Mouse (Mus musculus) limb, embryonic 11.5 days (tissue): ENCODE results near the gene Cln3. TPM values are rescaled to one million over a fixed set of nuclear protein-coding genes. Genes with fewer than 3 reads are reported as not detected.

Experiments used
- ATAC-seq: fragments of 200-750 bp; cut with Nextera tagmentation; 2 replicates; pipeline ENCODE4 v1.8.0; 2017; ENCODE audit warnings: low read depth; ENCODE audit not compliant: insufficient number of reproducible peaks, low FRiP score, low TSS enrichment
- DNase-seq: peaks from one replicate; pipeline ENCODE4 v3.0.0-alpha.2; 2015; ENCODE audit warnings: low spot score
- H3K27ac ChIP-seq: fragments of 300-500 bp; sonication (generic); replicated peaks from 2 replicates; pipeline ENCODE4 v1.5.1; 2014; ENCODE audit warnings: low read depth, mild to moderate bottlenecking, low read length
- H3K27me3 ChIP-seq: fragments of 300-500 bp; sonication (generic); 2 replicates; pipeline ENCODE4 v1.6.1; 2014; ENCODE audit warnings: mild to moderate bottlenecking, low read length, mixed read lengths; ENCODE audit not compliant: control insufficient read depth, insufficient read depth
- H3K36me3 ChIP-seq: fragments of 300-500 bp; sonication (generic); 2 replicates; pipeline ENCODE4 v1.6.1; 2014; ENCODE audit warnings: mild to moderate bottlenecking, low read length, moderate library complexity, mixed read lengths; ENCODE audit not compliant: control insufficient read depth, insufficient read depth
- H3K4me1 ChIP-seq: fragments of 300-500 bp; sonication (generic); 2 replicates; pipeline ENCODE4 v1.6.1; 2014; ENCODE audit warnings: low read length, mixed read lengths; ENCODE audit not compliant: control insufficient read depth, insufficient read depth
- H3K4me2 ChIP-seq: fragments of 300-500 bp; sonication (generic); 2 replicates; pipeline ENCODE4 v1.6.1; 2014; ENCODE audit warnings: low read depth, mild to moderate bottlenecking, moderate library complexity; ENCODE audit not compliant: severe bottlenecking
- H3K4me3 ChIP-seq: fragments of 300-500 bp; sonication (generic); 2 replicates; pipeline ENCODE4 v1.5.1; 2014; ENCODE audit warnings: low read depth, low read length
- H3K9ac ChIP-seq: fragments of 300-500 bp; sonication (generic); 2 replicates; pipeline ENCODE4 v1.6.1; 2014; ENCODE audit warnings: mild to moderate bottlenecking, low read length
- H3K9me3 ChIP-seq: fragments of 300-500 bp; sonication (generic); 2 replicates; pipeline ENCODE4 v1.6.1; 2016; ENCODE audit warnings: low read length; ENCODE audit not compliant: control insufficient read depth
- WGBS: fragments of 180-500 bp; shearing (Covaris S2); extraction: QIAGEN DNeasy Blood & Tissue Kit; methylation state at CpG from one replicate; pipeline ENCODE4 v1.1.7; 2014; 5-methylcytosine and 5-hydroxymethylcytosine counted together
- polyA plus RNA-seq: library from polyadenylated mRNA; unstranded; fragments of >200 nt; fragmentation: Nextera tagmentation; extraction: Ambion mirVana; gene quantifications from 2 replicates; pipeline ENCODE4 v1.2.1, GENCODE M21; 2014

Gene Cln3
- polyA plus RNA-seq, result 27.9 and 33.6 TPM in 2 replicates

GRCm38 (mm10) chr7:126585717-126586116 lies at the start of gene Cln3:
Cln3 (minus strand) TSS chr7:126585817.
- no peak for DNase-seq
- H3K4me2 ChIP-seq, result no peak within 1 kb of the TSS
- 0 out of 2 replicates have a peak, but pooled peaks cover 3% of the 10 kb centered on the region for H3K4me1 ChIP-seq
- no peaks in the 10 kb centered on the region for H3K9me3 ChIP-seq
- H3K27ac ChIP-seq, result no peak within 1 kb of the TSS
- H3K9ac ChIP-seq, result no peak within 1 kb of the TSS
- H3K27me3 ChIP-seq, result no peaks in the 10 kb centered on the region; the same call in 1 of the 2 replicates
- no peak for ATAC-seq
- no peak within 1 kb of the TSS for H3K4me3 ChIP-seq
- 75% methylated on average over 6 of the region's 6 CpGs for WGBS
- H3K36me3 ChIP-seq, result no peaks in the 10 kb centered on the region

GRCm38 (mm10) chr7:126635375-126635774 lies 49.8 kb upstream of the Cln3 start:
- no peaks in the 10 kb centered on the region for H3K36me3 ChIP-seq
- peaks cover 8% of the 10 kb centered on the region; the same call in 1 of the 2 replicates for H3K4me1 ChIP-seq
- no peaks in the 10 kb centered on the region for H3K27me3 ChIP-seq
- H3K4me2 ChIP-seq, result no peak overlapping the region
- ATAC-seq (no peak), DNase-seq (no peak)
- no peak overlapping the region for H3K27ac ChIP-seq
- no peak overlapping the region for H3K4me3 ChIP-seq
- no peak overlapping the region for H3K9ac ChIP-seq
- no peaks in the 10 kb centered on the region for H3K9me3 ChIP-seq

- Histone ChIP-seq H3K4me1 (peaks cover 10% of the 10 kb centered on the region; the same call in 1 of the 2 replicates), H3K4me3 (no peak overlapping the region), H3K9ac (no peak overlapping the region), H3K27ac (no peak overlapping the region), H3K27me3 (no peaks in the 10 kb centered on the region), H3K4me2 (no peak overlapping the region), H3K36me3 (no peaks in the 10 kb centered on the region), H3K9me3 (no peaks in the 10 kb centered on the region)
- DNase-seq (no peak), ATAC-seq (no peak)
- 45% methylated on average over 2 of the region's 2 CpGs for WGBS
Measured at GRCm38 (mm10) chr7:126632478-126632877, 46.9 kb upstream of the Cln3 start.

GRCm38 (mm10) chr7:126630824-126631518 lies 45.4 kb upstream of the Cln3 start, which contains the start of gene Nupr1:
Nupr1 (minus strand) TSS chr7:126630861.
- Histone ChIP-seq H3K4me2 (no peak within 1 kb of the TSS), H3K27ac (no peak within 1 kb of the TSS), H3K9me3 (no peaks in the 10 kb centered on the region), H3K9ac (no peak within 1 kb of the TSS), H3K4me1 (peaks cover 10% of the 10 kb centered on the region; the same call in 1 of the 2 replicates), H3K36me3 (no peaks in the 10 kb centered on the region), H3K27me3 (no peaks in the 10 kb centered on the region), H3K4me3 (no peak within 1 kb of the TSS)
- no peak for ATAC-seq
- DNase-seq, result no peak
- WGBS, result 95% methylated on average over 4 of the region's 4 CpGs

GRCm38 (mm10) chr7:126629915-126630314 lies 44.3 kb upstream of the Cln3 start:
- no peak overlapping the region for H3K9ac ChIP-seq
- no peak overlapping the region for H3K4me3 ChIP-seq
- H3K4me1 ChIP-seq, result peaks cover 10% of the 10 kb centered on the region; the same call in 1 of the 2 replicates
- H3K4me2 ChIP-seq, result no peak overlapping the region
- DNase-seq (no peak), ATAC-seq (no peak)
- H3K36me3 ChIP-seq, result no peaks in the 10 kb centered on the region
- H3K9me3 ChIP-seq, result no peaks in the 10 kb centered on the region
- WGBS, result 33% methylated on average over 3 of the region's 3 CpGs
- H3K27ac ChIP-seq, result no peak overlapping the region
- H3K27me3 ChIP-seq, result no peaks in the 10 kb centered on the region

GRCm38 (mm10) chr7:126628111-126628510 lies 42.5 kb upstream of the Cln3 start:
- H3K9ac ChIP-seq, result no peak overlapping the region
- H3K27ac ChIP-seq, result peak overlapping the region; percentile 42; the same call in 1 of the 2 replicates
- DNase-seq (no peak), ATAC-seq (no peak)
- no peaks in the 10 kb centered on the region for H3K9me3 ChIP-seq
- WGBS, result 53% methylated on average over 6 of the region's 6 CpGs
- H3K36me3 ChIP-seq, result no peaks in the 10 kb centered on the region
- no peak overlapping the region for H3K4me3 ChIP-seq
- H3K4me2 ChIP-seq, result no peak overlapping the region
- H3K4me1 ChIP-seq, result 0 out of 2 replicates have a peak, but pooled peaks cover 5% of the 10 kb centered on the region
- no peaks in the 10 kb centered on the region for H3K27me3 ChIP-seq

- Histone ChIP-seq H3K27ac (no peak overlapping the region), H3K9ac (no peak overlapping the region), H3K9me3 (no peaks in the 10 kb centered on the region), H3K4me1 (0 out of 2 replicates have a peak, but pooled peaks cover 2% of the 10 kb centered on the region), H3K27me3 (no peaks in the 10 kb centered on the region), H3K4me3 (no peak overlapping the region), H3K4me2 (no peak overlapping the region), H3K36me3 (no peaks in the 10 kb centered on the region)
- DNase-seq (no peak), ATAC-seq (no peak)
- WGBS, result 84% methylated on average over 3 of the region's 3 CpGs
Measured at GRCm38 (mm10) chr7:126625807-126626600, 40.4 kb upstream of the Cln3 start.

GRCm38 (mm10) chr7:126625369-126625768 lies 39.8 kb upstream of the Cln3 start:
- no peak overlapping the region for H3K4me2 ChIP-seq
- 0 out of 2 replicates have a peak, but pooled peaks cover 2% of the 10 kb centered on the region for H3K4me1 ChIP-seq
- no peak overlapping the region for H3K4me3 ChIP-seq
- H3K9me3 ChIP-seq, result no peaks in the 10 kb centered on the region
- H3K36me3 ChIP-seq, result no peaks in the 10 kb centered on the region
- no peaks in the 10 kb centered on the region for H3K27me3 ChIP-seq
- no peak for ATAC-seq
- H3K9ac ChIP-seq, result no peak overlapping the region
- H3K27ac ChIP-seq, result no peak overlapping the region
- WGBS, result 62% methylated on average over 6 of the region's 6 CpGs
- no peak for DNase-seq
